Mouse (Mus musculus): ENCODE measurements around the gene Arhgap35. TPM values are rescaled to one million over a fixed set of nuclear protein-coding genes. Genes with fewer than 3 reads are reported as not detected.

Arhgap35 gene
- polyA plus RNA-seq, 1 experiment: 56.9 TPM

GRCm38 (mm10) chr7:16504573-16505225 is 110.1 kb downstream of the Arhgap35 start:
- Histone ChIP-seq H3K4me3 (ENCODE audit: insufficient read depth, low read length) (no peak overlapping the region), H3K4me1 (ENCODE audit: control insufficient read depth, insufficient read depth, low read length) (0 out of 2 replicates have a peak, but pooled peaks cover 1% of the 10 kb centered on the region), H3K27ac (ENCODE audit: insufficient read depth, low read length) (no peak overlapping the region)
- TF ChIP-seq CTCF (IDR thresholded peaks at IDR 0.05; ENCODE audit: extremely low read depth, insufficient read depth, low read length) (no peak), POLR2A (IDR thresholded peaks at IDR 0.05; ENCODE audit: extremely low read depth, insufficient read depth, low read length) (no peak)

GRCm38 (mm10) chr7:16501571-16501970 is 113.2 kb downstream of the Arhgap35 start:
- Histone ChIP-seq H3K27ac (ENCODE audit: insufficient read depth, low read length) (no peak overlapping the region), H3K4me3 (ENCODE audit: insufficient read depth, low read length) (no peak overlapping the region), H3K4me1 (ENCODE audit: control insufficient read depth, insufficient read depth, low read length) (0 out of 2 replicates have a peak, but pooled peaks cover 1% of the 10 kb centered on the region)
- TF ChIP-seq CTCF (IDR thresholded peaks at IDR 0.05; ENCODE audit: extremely low read depth, insufficient read depth, low read length) (no peak), POLR2A (IDR thresholded peaks at IDR 0.05; ENCODE audit: extremely low read depth, insufficient read depth, low read length) (no peak)

- Histone ChIP-seq H3K4me1 (ENCODE audit: control insufficient read depth, insufficient read depth, low read length) (0 out of 2 replicates have a peak, but pooled peaks cover 1% of the 10 kb centered on the region), H3K4me3 (ENCODE audit: insufficient read depth, low read length) (no peak overlapping the region), H3K27ac (ENCODE audit: insufficient read depth, low read length) (no peak overlapping the region)
- TF ChIP-seq CTCF (IDR thresholded peaks at IDR 0.05; ENCODE audit: extremely low read depth, insufficient read depth, low read length) (no peak), POLR2A (IDR thresholded peaks at IDR 0.05; ENCODE audit: extremely low read depth, insufficient read depth, low read length) (no peak)
Measured at GRCm38 (mm10) chr7:16499671-16500104, 115.1 kb downstream of the Arhgap35 start.

GRCm38 (mm10) chr7:16496260-16496659 is 118.5 kb downstream of the Arhgap35 start:
- TF ChIP-seq POLR2A (IDR thresholded peaks at IDR 0.05; ENCODE audit: extremely low read depth, insufficient read depth, low read length): no peak
- no peak for TF ChIP-seq CTCF (IDR thresholded peaks at IDR 0.05; ENCODE audit: extremely low read depth, insufficient read depth, low read length)
- Histone ChIP-seq H3K4me3 (ENCODE audit: insufficient read depth, low read length) (no peak overlapping the region), H3K4me1 (ENCODE audit: control insufficient read depth, insufficient read depth, low read length) (0 out of 2 replicates have a peak, but pooled peaks cover 1% of the 10 kb centered on the region), H3K27ac (ENCODE audit: insufficient read depth, low read length) (no peak overlapping the region)

GRCm38 (mm10) chr7:16493361-16493760 is 121.4 kb downstream of the Arhgap35 start:
- Histone ChIP-seq H3K27ac (ENCODE audit: insufficient read depth, low read length) (no peak overlapping the region), H3K4me1 (ENCODE audit: control insufficient read depth, insufficient read depth, low read length) (no peaks in the 10 kb centered on the region), H3K4me3 (ENCODE audit: insufficient read depth, low read length) (no peak overlapping the region)
- peak; percentile 64 for TF ChIP-seq CTCF (IDR thresholded peaks at IDR 0.05; ENCODE audit: extremely low read depth, insufficient read depth, low read length)
- no peak for TF ChIP-seq POLR2A (IDR thresholded peaks at IDR 0.05; ENCODE audit: extremely low read depth, insufficient read depth, low read length)

GRCm38 (mm10) chr7:16492211-16492610 is 122.6 kb downstream of the Arhgap35 start:
- TF ChIP-seq CTCF (IDR thresholded peaks at IDR 0.05; ENCODE audit: extremely low read depth, insufficient read depth, low read length): no peak
- TF ChIP-seq POLR2A (IDR thresholded peaks at IDR 0.05; ENCODE audit: extremely low read depth, insufficient read depth, low read length): no peak
- H3K4me1 ChIP-seq (ENCODE audit: control insufficient read depth, insufficient read depth, low read length): no peaks in the 10 kb centered on the region
- H3K4me3 ChIP-seq (ENCODE audit: insufficient read depth, low read length): no peak overlapping the region
- H3K27ac ChIP-seq (ENCODE audit: insufficient read depth, low read length): no peak overlapping the region

- no peak overlapping the region for H3K27ac ChIP-seq (ENCODE audit: insufficient read depth, low read length)
Measured at GRCm38 (mm10) chr7:16491759-16492158, 123.0 kb downstream of the Arhgap35 start.

GRCm38 (mm10) chr7:16489948-16490347 is 124.8 kb downstream of the Arhgap35 start:
- no peak for TF ChIP-seq CTCF (IDR thresholded peaks at IDR 0.05; ENCODE audit: extremely low read depth, insufficient read depth, low read length)
- TF ChIP-seq POLR2A (IDR thresholded peaks at IDR 0.05; ENCODE audit: extremely low read depth, insufficient read depth, low read length): no peak
- no peak overlapping the region for H3K4me3 ChIP-seq (ENCODE audit: insufficient read depth, low read length)

More at GRCm38 (mm10) chr7:16491759-16492158, 123.0 kb downstream of the Arhgap35 start:
- no peak for TF ChIP-seq POLR2A (IDR thresholded peaks at IDR 0.05; ENCODE audit: extremely low read depth, insufficient read depth, low read length)
- TF ChIP-seq CTCF (IDR thresholded peaks at IDR 0.05; ENCODE audit: extremely low read depth, insufficient read depth, low read length): peak; percentile 96
- Histone ChIP-seq H3K4me1 (ENCODE audit: control insufficient read depth, insufficient read depth, low read length) (no peaks in the 10 kb centered on the region), H3K4me3 (ENCODE audit: insufficient read depth, low read length) (no peak overlapping the region)

GRCm38 (mm10) chr7:16488816-16489215 is 126.0 kb downstream of the Arhgap35 start:
- Histone ChIP-seq H3K27ac (ENCODE audit: insufficient read depth, low read length) (no peak overlapping the region), H3K4me3 (ENCODE audit: insufficient read depth, low read length) (no peak overlapping the region), H3K4me1 (ENCODE audit: control insufficient read depth, insufficient read depth, low read length) (no peaks in the 10 kb centered on the region)
- no peak for TF ChIP-seq CTCF (IDR thresholded peaks at IDR 0.05; ENCODE audit: extremely low read depth, insufficient read depth, low read length)
- TF ChIP-seq POLR2A (IDR thresholded peaks at IDR 0.05; ENCODE audit: extremely low read depth, insufficient read depth, low read length): no peak

More at GRCm38 (mm10) chr7:16489948-16490347, 124.8 kb downstream of the Arhgap35 start:
- Histone ChIP-seq H3K4me1 (ENCODE audit: control insufficient read depth, insufficient read depth, low read length) (no peaks in the 10 kb centered on the region), H3K27ac (ENCODE audit: insufficient read depth, low read length) (no peak overlapping the region)

- TF ChIP-seq POLR2A (IDR thresholded peaks at IDR 0.05; ENCODE audit: extremely low read depth, insufficient read depth, low read length) (no peak), CTCF (IDR thresholded peaks at IDR 0.05; ENCODE audit: extremely low read depth, insufficient read depth, low read length) (no peak)
- no peak within 1 kb of the TSS; the same call in 1 of the 2 replicates for H3K4me3 ChIP-seq (ENCODE audit: insufficient read depth, low read length)
- H3K4me1 ChIP-seq (ENCODE audit: control insufficient read depth, insufficient read depth, low read length): no peaks in the 10 kb centered on the region
Measured at GRCm38 (mm10) chr7:16477628-16478027, 137.2 kb downstream of the Arhgap35 start, which contains the start of gene Npas1. Gene Npas1 (minus strand): TSS chr7:16477728.

More at GRCm38 (mm10) chr7:16477628-16478027, 137.2 kb downstream of the Arhgap35 start, which contains the start of gene Npas1:
- H3K27ac ChIP-seq (ENCODE audit: insufficient read depth, low read length): no peak within 1 kb of the TSS
